Mouse (Mus musculus): Measurements from ENCODE around the gene Xlr5c.
"Not testable (repeated sequence)": the region's sequence is repeated elsewhere in the genome, so short reads cannot be mapped to it uniquely, and the experiment has no call there.

Gene Xlr5c

GRCm38 (mm10) chrX:73292876-73293275, at the start of gene Xlr5c, which contains the start of gene Xlr5a:
TSS of gene Xlr5c (minus strand) at chrX:73292976.
TSS of gene Xlr5a (minus strand) at chrX:73292976.
- DNase-seq, result not testable (repeated sequence)

GRCm38 (mm10) chrX:73342483-73342895, 49.7 kb upstream of the Xlr5c start, which contains the start of gene Zfp275:
TSS of gene Zfp275 (plus strand) at chrX:73342621.
- DNase-seq, result peak; percentile 83 to 90

GRCm38 (mm10) chrX:73342068-73342467, 49.3 kb upstream of the Xlr5c start:
- DNase-seq, result no peak

- DNase-seq, result no peak
Observed at GRCm38 (mm10) chrX:73341473-73341872, 48.7 kb upstream of the Xlr5c start.

GRCm38 (mm10) chrX:73336740-73337139, 44.0 kb upstream of the Xlr5c start, which contains the start of gene Gm45015:
TSS of gene Gm45015 (minus strand) at chrX:73336840.
- DNase-seq, result no peak

- DNase-seq, result no peak
Observed at GRCm38 (mm10) chrX:73333548-73333947, 40.8 kb upstream of the Xlr5c start.

- no peak for DNase-seq
Observed at GRCm38 (mm10) chrX:73327215-73327614, 34.4 kb upstream of the Xlr5c start.

- DNase-seq, result no peak
Observed at GRCm38 (mm10) chrX:73321029-73321428, 28.3 kb upstream of the Xlr5c start.

- peak; percentile 51 to 65 for DNase-seq
Observed at GRCm38 (mm10) chrX:73312522-73312921, 19.7 kb upstream of the Xlr5c start.

- not testable (repeated sequence) for DNase-seq
Observed at GRCm38 (mm10) chrX:73295745-73296144, 3.0 kb upstream of the Xlr5c start.

GRCm38 (mm10) chrX:73265270-73265669, 27.5 kb downstream of the Xlr5c start, which contains the start of gene Xlr3c:
TSS of gene Xlr3c (minus strand) at chrX:73265390.
- not testable (repeated sequence) for DNase-seq

GRCm38 (mm10) chrX:73262428-73262827, 30.3 kb downstream of the Xlr5c start:
- DNase-seq, result not testable (repeated sequence)

- not testable (repeated sequence) for DNase-seq
Observed at GRCm38 (mm10) chrX:73242821-73243325, 49.9 kb downstream of the Xlr5c start, which contains the start of gene Xlr4c. TSS of gene Xlr4c (minus strand) at chrX:73243130.

All from cerebellum, postnatal 10 days (tissue).